In genomic region chr2:73590106-73590505, GRCm38 (mm10) we compare ENCODE assay signal across 8 mouse cellular contexts. TPM values are rescaled to one million over a fixed set of nuclear protein-coding genes. Genes with fewer than 3 reads are reported as not detected.
DNase-seq lines count a peak whose midpoint lies in the region; ATAC-seq and TF ChIP-seq lines count a peak whose summit lies in the region.

No protein-coding gene starts in this region.

- peak overlapping the region; percentile 93 for H3K27ac ChIP-seq in layer of hippocampus, adult 2 months
- 0 out of 2 replicates have a peak overlapping the region, but pooled peaks have one; percentile 40 for H3K27ac ChIP-seq in forebrain, embryonic 10.5 days
- no peak overlapping the region for H3K27ac ChIP-seq in limb, embryonic 11.5 days (replicated peaks; ENCODE audit: low read depth, low read length)
- no peak overlapping the region for H3K27ac ChIP-seq in neural tube, embryonic 15.5 days (replicated peaks)

- no peak overlapping the region for H3K4me3 ChIP-seq in layer of hippocampus, adult 2 months
- peak overlapping the region; percentile 44 for H3K4me3 ChIP-seq in forebrain, embryonic 10.5 days
- H3K4me3 ChIP-seq in limb, embryonic 11.5 days (ENCODE audit: low read depth, low read length): peak overlapping the region; percentile 21
- peak overlapping the region; percentile 19 for H3K4me3 ChIP-seq in neural tube, embryonic 15.5 days (replicated peaks)

- peaks cover 49% of the 10 kb centered on the region for H3K4me1 ChIP-seq in forebrain, embryonic 10.5 days
- peaks cover 26% of the 10 kb centered on the region for H3K4me1 ChIP-seq in limb, embryonic 11.5 days (ENCODE audit: control insufficient read depth, insufficient read depth, low read length)
- H3K4me1 ChIP-seq in neural tube, embryonic 15.5 days: peaks cover 25% of the 10 kb centered on the region

- H3K9me3 ChIP-seq in forebrain, embryonic 10.5 days: no peaks in the 10 kb centered on the region
- H3K9me3 ChIP-seq in limb, embryonic 11.5 days (ENCODE audit: control insufficient read depth, low read length): no peaks in the 10 kb centered on the region
- no peaks in the 10 kb centered on the region for H3K9me3 ChIP-seq in neural tube, embryonic 15.5 days (replicated peaks)

- peak; percentile 79 for ATAC-seq in limb, embryonic 11.5 days (ENCODE audit: insufficient number of reproducible peaks, low FRiP score, low TSS enrichment, low read depth)
- ATAC-seq in neural tube, embryonic 15.5 days (ENCODE audit: low FRiP score): no peak

- H3K4me2 ChIP-seq in limb, embryonic 11.5 days (ENCODE audit: low read depth, severe bottlenecking): peak overlapping the region; percentile 58
- H3K4me2 ChIP-seq in neural tube, embryonic 15.5 days: peak overlapping the region; percentile 52

- peaks cover 29% of the 10 kb centered on the region for H3K27me3 ChIP-seq in forebrain, embryonic 10.5 days (ENCODE audit: poor library complexity, severe bottlenecking)
- 0 out of 2 replicates have a peak, but pooled peaks cover 2% of the 10 kb centered on the region for H3K27me3 ChIP-seq in limb, embryonic 11.5 days (ENCODE audit: control insufficient read depth, insufficient read depth, low read length)
- H3K27me3 ChIP-seq in neural tube, embryonic 15.5 days (replicated peaks): no peaks in the 10 kb centered on the region

- 14% methylated on average over 12 of the region's 12 CpGs for WGBS in forebrain, embryonic 10.5 days
- WGBS in limb, embryonic 11.5 days: 8% methylated on average over 12 of the region's 12 CpGs
- 9% methylated on average over 12 of the region's 12 CpGs for WGBS in neural tube, embryonic 15.5 days

- DNase-seq in layer of hippocampus, adult 2 months (ENCODE audit: low spot score in 2 of 2): no peak
- no peak for DNase-seq in layer of hippocampus, postnatal 14 days (ENCODE audit: low spot score in 2 of 2)
- DNase-seq in forebrain, embryonic 10.5 days (ENCODE audit: extremely low spot score, low spot score): peak; percentile 37
- peak; percentile 78 for DNase-seq in limb, embryonic 11.5 days (ENCODE audit: low spot score)
- DNase-seq in gastrocnemius, postnatal 25 days: no peak
- no peak for DNase-seq in gastrocnemius, adult 18-20 months (ENCODE audit: low spot score)
- no peak for DNase-seq in adrenal gland, postnatal 4 days (ENCODE audit: low spot score in 2 of 2)

- H3K36me3 ChIP-seq in forebrain, embryonic 10.5 days (replicated peaks): no peaks in the 10 kb centered on the region
- no peaks in the 10 kb centered on the region for H3K36me3 ChIP-seq in limb, embryonic 11.5 days (ENCODE audit: control insufficient read depth, insufficient read depth, low read length)
- no peaks in the 10 kb centered on the region for H3K36me3 ChIP-seq in neural tube, embryonic 15.5 days

- no peak for TF ChIP-seq CTCF in layer of hippocampus, adult 2 months (conservative IDR thresholded peaks at IDR 0.05)

- H3K9ac ChIP-seq in limb, embryonic 11.5 days (ENCODE audit: low read length): peak overlapping the region; percentile 32; the same call in 1 of the 2 replicates
- H3K9ac ChIP-seq in neural tube, embryonic 15.5 days (replicated peaks): peak overlapping the region; percentile 26; the same call in 1 of the 2 replicates

RNA-seq across cellular contexts. Expression of gene Chrna1, which starts 10.0 kb away (rescaled TPM):
- total RNA-seq in layer of hippocampus, adult 2 months (2021): under 1 TPM; 0.42 to 0.54 TPM
- under 1 TPM; 0.16 to 0.33 TPM for total RNA-seq in layer of hippocampus, postnatal 14 days (2021)
- 0.76 and 1.1 TPM in 2 replicates for polyA plus RNA-seq in forebrain, embryonic 10.5 days (2016; fragmentation: Nextera tagmentation; extraction: Ambion mirVana)
- polyA plus RNA-seq in limb, embryonic 11.5 days (2014; fragmentation: Nextera tagmentation; extraction: Ambion mirVana): 2.9 and 3.5 TPM in 2 replicates
- 0.73 and 0.78 TPM in 2 replicates for polyA plus RNA-seq in neural tube, embryonic 15.5 days (2015; fragmentation: Nextera tagmentation; extraction: Ambion mirVana)
- 1 to 10 TPM; 7.6 to 9.0 TPM for total RNA-seq in gastrocnemius, postnatal 25 days (2021)
- total RNA-seq in gastrocnemius, adult 18-20 months (2021): 1 to 10 TPM; 6.0 to 6.1 TPM
- total RNA-seq in adrenal gland, postnatal 4 days (2021): under 1 TPM; 0.56 to 0.87 TPM

Comparison
In these comparisons a context has a peak if more than half of its experiments do, and no peak if none do; other contexts are left out.
1. DNase-seq: peak in forebrain, embryonic 10.5 days (single experiment) and limb, embryonic 11.5 days (single experiment); none in layer of hippocampus, adult 2 months (0 of 2), layer of hippocampus, postnatal 14 days (0 of 2), gastrocnemius, postnatal 25 days (single experiment), gastrocnemius, adult 18-20 months (single experiment) and adrenal gland, postnatal 4 days (0 of 2).
2. H3K27ac ChIP-seq: peak in layer of hippocampus, adult 2 months (single experiment) and forebrain, embryonic 10.5 days (single experiment); none in limb, embryonic 11.5 days (single experiment) and neural tube, embryonic 15.5 days (single experiment).